Mouse (Mus musculus) MEL (cell line): ENCODE measurements at regions not wholly inside any gene's neighbourhood (a gene's known extent, or its start where the extent isn't known, plus 50 kb on each side); places are given as distances from the start of the nearest gene placed in this dataset.

Source experiments
- DNase-seq: peaks from one replicate; pipeline ENCODE4 v3.0.0; 2011; ENCODE audit warnings: low read depth, low spot score
- H3K27ac ChIP-seq: 2 replicates; pipeline ENCODE4 v1.5.1; 2012; ENCODE audit warnings: low read depth, mild to moderate bottlenecking, control low read depth, low read length, moderate library complexity; ENCODE audit not compliant: control insufficient read depth
- H3K27me3 ChIP-seq, 2 experiments: fragments of 150-350 bp in 1 of 2; sonication (generic) in 1 of 2; 2 replicates each; pipeline ENCODE4 v1.6.1; 2012; ENCODE audit warnings: low read length in 2 of 2, mild to moderate bottlenecking in 2 of 2, improper control_type of control experiment in 1 of 2, moderate library complexity in 1 of 2; ENCODE audit not compliant: insufficient read depth in 2 of 2, control insufficient read depth in 1 of 2
- H3K36me3 ChIP-seq, 2 experiments: 2 replicates each; pipeline ENCODE4 v1.6.1; 2012 to 2014; ENCODE audit warnings: low read length in 2 of 2, improper control_type of control experiment in 1 of 2, inconsistent platforms in 1 of 2, mild to moderate bottlenecking in 1 of 2; ENCODE audit not compliant: insufficient read depth in 2 of 2, control insufficient read depth in 1 of 2
- H3K4me1 ChIP-seq, 2 experiments: fragments of 150-350 bp in 1 of 2; sonication (generic) in 1 of 2; 2 replicates each; pipeline ENCODE4 v1.6.1; 2012; ENCODE audit warnings: low read length in 2 of 2, improper control_type of control experiment in 1 of 2, mild to moderate bottlenecking in 1 of 2; ENCODE audit not compliant: insufficient read depth in 2 of 2, control insufficient read depth in 1 of 2
- H3K4me3 ChIP-seq, 2 experiments: fragments of 150-350 bp in 1 of 2; sonication (generic) in 1 of 2; 2 replicates each; pipeline ENCODE4 v1.5.1; 2012; ENCODE audit warnings: low read depth in 2 of 2, low read length in 2 of 2, mild to moderate bottlenecking in 2 of 2, moderate library complexity in 2 of 2, control low read depth in 1 of 2, improper control_type of control experiment in 1 of 2; ENCODE audit not compliant: control insufficient read depth in 1 of 2, insufficient read depth in 1 of 2
- H3K79me2 ChIP-seq: 2 replicates; pipeline ENCODE4 v1.6.1; 2012; ENCODE audit warnings: mild to moderate bottlenecking, low read length, moderate library complexity; ENCODE audit not compliant: control insufficient read depth, poor library complexity, insufficient read depth
- H3K9ac ChIP-seq: 2 replicates; pipeline ENCODE4 v1.6.1; 2012; ENCODE audit warnings: low read depth, mild to moderate bottlenecking, control low read depth, low read length, moderate library complexity; ENCODE audit not compliant: control insufficient read depth, poor library complexity, severe bottlenecking
- H3K9me3 ChIP-seq: fragments of 150-350 bp; sonication (generic); replicated peaks from 2 replicates; pipeline ENCODE4 v1.6.1; 2012; ENCODE audit warnings: mild to moderate bottlenecking, low read length, improper control_type of control experiment, moderate library complexity; ENCODE audit not compliant: insufficient read depth
- BHLHE40 ChIP-seq: IDR thresholded peaks from 2 replicates; pipeline ENCODE4 v1.6.1; 2012; ENCODE audit warnings: low read depth, mild to moderate bottlenecking, inconsistent platforms, low read length, improper control_type of control experiment, borderline replicate concordance
- CTCF ChIP-seq, 3 experiments: IDR thresholded peaks in 2 of 3; conservative IDR thresholded peaks in 1 of 3; 2 replicates each; pipeline ENCODE4 v1.5.1; 2011 to 2012; ENCODE audit warnings: low read length in 3 of 3, low read depth in 2 of 3, mild to moderate bottlenecking in 2 of 3, improper control_type of control experiment in 1 of 3, inconsistent platforms in 1 of 3, mixed read lengths in 1 of 3, moderate library complexity in 1 of 3; ENCODE audit not compliant: control insufficient read depth in 1 of 3, insufficient read depth in 1 of 3, poor library complexity in 1 of 3, severe bottlenecking in 1 of 3
- E2F4 ChIP-seq: IDR thresholded peaks from 2 replicates; pipeline ENCODE4 v1.6.1; 2011; ENCODE audit warnings: low read depth, low read length, improper control_type of control experiment, borderline replicate concordance
- ELF1 ChIP-seq: IDR thresholded peaks from 2 replicates; pipeline ENCODE4 v1.6.1; 2014; ENCODE audit warnings: low read depth, mild to moderate bottlenecking, inconsistent platforms, low read length, improper control_type of control experiment, moderate library complexity
- ETS1 ChIP-seq: IDR thresholded peaks from 2 replicates; pipeline ENCODE4 v1.6.1; 2012; ENCODE audit warnings: low read depth, mild to moderate bottlenecking, inconsistent platforms, low read length, improper control_type of control experiment, moderate library complexity
- GATA1 ChIP-seq: IDR thresholded peaks from 2 replicates; pipeline ENCODE4 v1.6.1; 2011; ENCODE audit warnings: low read depth, low read length, improper control_type of control experiment
- JUND ChIP-seq: IDR thresholded peaks from 2 replicates; pipeline ENCODE4 v1.6.1; 2011; ENCODE audit warnings: low read depth, mild to moderate bottlenecking, improper control_type of control experiment, low read length
- MAFK ChIP-seq: IDR thresholded peaks from 2 replicates; pipeline ENCODE4 v1.6.1; 2011; ENCODE audit warnings: low read depth, mild to moderate bottlenecking, low read length, improper control_type of control experiment, borderline replicate concordance
- MAX ChIP-seq: IDR thresholded peaks from 2 replicates; pipeline ENCODE4 v1.6.1; 2011; ENCODE audit warnings: low read length, improper control_type of control experiment
- MEF2A ChIP-seq: IDR thresholded peaks from 2 replicates; pipeline ENCODE4 v1.6.1; 2014; ENCODE audit warnings: low read depth, mild to moderate bottlenecking, inconsistent platforms, low read length, improper control_type of control experiment; ENCODE audit not compliant: poor library complexity, insufficient replicate concordance, severe bottlenecking; ENCODE audit errors: extremely low read depth
- MYB ChIP-seq: IDR thresholded peaks from 2 replicates; pipeline ENCODE4 v1.6.1; 2011; ENCODE audit warnings: mild to moderate bottlenecking, low read depth, low read length, improper control_type of control experiment
- NELFE ChIP-seq: IDR thresholded peaks from 2 replicates; pipeline ENCODE4 v1.6.1; 2011; ENCODE audit warnings: low read depth, low read length, improper control_type of control experiment
- RAD21 ChIP-seq: IDR thresholded peaks from 2 replicates; pipeline ENCODE4 v1.6.1; 2011; ENCODE audit warnings: mild to moderate bottlenecking, low read depth, low read length, improper control_type of control experiment
- RCOR1 ChIP-seq: IDR thresholded peaks from 2 replicates; pipeline ENCODE4 v1.6.1; 2012; ENCODE audit warnings: low read depth, mild to moderate bottlenecking, inconsistent platforms, low read length, improper control_type of control experiment
- SIN3A ChIP-seq: IDR thresholded peaks from 2 replicates; pipeline ENCODE4 v1.6.1; 2012; ENCODE audit warnings: low read length, improper control_type of control experiment, inconsistent platforms
- TAL1 ChIP-seq: IDR thresholded peaks from 2 replicates; pipeline ENCODE4 v1.6.1; 2012; ENCODE audit warnings: mild to moderate bottlenecking, inconsistent platforms, low read length, moderate library complexity, mixed read lengths
- ZC3H11A ChIP-seq: IDR thresholded peaks from 2 replicates; pipeline ENCODE4 v1.6.1; 2012; ENCODE audit warnings: low read depth, mild to moderate bottlenecking, inconsistent platforms, low read length, improper control_type of control experiment
- ZMIZ1 ChIP-seq: IDR thresholded peaks from 2 replicates; pipeline ENCODE4 v1.6.1; 2012; ENCODE audit warnings: low read depth, mild to moderate bottlenecking, inconsistent platforms, low read length, improper control_type of control experiment, moderate library complexity

- no peak for DNase-seq
- H3K4me3 ChIP-seq: no peak overlapping the region
- no peaks in the 10 kb centered on the region for H3K36me3 ChIP-seq
- no peaks in the 10 kb centered on the region for H3K4me1 ChIP-seq
- H3K9ac ChIP-seq: no peak overlapping the region
- H3K27me3 ChIP-seq: no peaks in the 10 kb centered on the region
- H3K79me2 ChIP-seq: no peaks in the 10 kb centered on the region
- no peak overlapping the region for H3K27ac ChIP-seq
- TF ChIP-seq MAX: no peak
- no peak for TF ChIP-seq MAFK
- no peak for TF ChIP-seq ELF1
- TF ChIP-seq CTCF (IDR thresholded peaks at IDR 0.05 in 2 of 3, conservative IDR thresholded peaks at IDR 0.05 in 1 of 3; ENCODE audit: control insufficient read depth in 1 of 3, insufficient read depth in 1 of 3, low read depth in 2 of 3, low read length in 3 of 3, poor library complexity in 1 of 3, severe bottlenecking in 1 of 3): no peak
- no peak for TF ChIP-seq E2F4
- TF ChIP-seq RCOR1: no peak
- TF ChIP-seq MEF2A: no peak
- TF ChIP-seq RAD21: no peak
- TF ChIP-seq GATA1: no peak
- no peak for TF ChIP-seq ETS1
- no peak for TF ChIP-seq TAL1
- TF ChIP-seq JUND: no peak
- no peak for TF ChIP-seq ZC3H11A
- no peak for TF ChIP-seq NELFE
- TF ChIP-seq BHLHE40: no peak
- no peak for TF ChIP-seq ZMIZ1
- no peak for TF ChIP-seq MYB
- no peak for TF ChIP-seq SIN3A
- no peaks in the 10 kb centered on the region for H3K9me3 ChIP-seq
Observed at GRCm38 (mm10) chr3:112384641-112385040, 874.0 kb downstream of the Amy2a5 start.

GRCm38 (mm10) chr3:112345866-112346265, 912.8 kb downstream of the Amy2a5 start:
- Histone ChIP-seq H3K4me1 (no peaks in the 10 kb centered on the region), H3K9me3 (no peaks in the 10 kb centered on the region), H3K36me3 (no peaks in the 10 kb centered on the region), H3K27me3 (no peaks in the 10 kb centered on the region), H3K27ac (no peak overlapping the region), H3K4me3 (no peak overlapping the region), H3K9ac (no peak overlapping the region), H3K79me2 (no peaks in the 10 kb centered on the region; the same call in 1 of the 2 replicates)
- TF ChIP-seq ELF1 (no peak), GATA1 (no peak)
- peak; percentile 2 for DNase-seq
